Mouse (Mus musculus) frontal cortex, adult 2 months (tissue): Measurements from ENCODE around the gene Rps12-ps3. TPM values are rescaled to one million over a fixed set of nuclear protein-coding genes. Genes with fewer than 3 reads are reported as not detected.
A peak's percentile ranks its signal among the peaks of the same experiment; 100 is the strongest.

Experiments used
- DNase-seq, 2 experiments: peaks; one replicate each; pipeline ENCODE4 v3.0.0; 2022; ENCODE audit warnings: low spot score in 1 of 2; ENCODE audit errors: extremely low spot score in 1 of 2
- polyA plus RNA-seq: library from polyadenylated mRNA; depleted of rRNA; stranded (reverse); fragments of >200 nt; gene quantifications from 2 replicates; pipeline ENCODE4 v1.2.3, GENCODE M21; 2012; rRNA removed

Gene Rps12-ps3
- 53.7 and 89.2 TPM in 2 replicates for polyA plus RNA-seq

- no peak for DNase-seq
Measured at GRCm38 (mm10) chr19:59321990-59322389, at the start of gene Rps12-ps3. Rps12-ps3 (plus strand) TSS chr19:59322290.

GRCm38 (mm10) chr19:59273190-59273589 is 48.9 kb upstream of the Rps12-ps3 start:
- peak in 1 of 2 experiments; percentile 27 for DNase-seq

GRCm38 (mm10) chr19:59276354-59276753 is 45.7 kb upstream of the Rps12-ps3 start:
- DNase-seq = no peak

- DNase-seq = no peak
Measured at GRCm38 (mm10) chr19:59280841-59281240, 41.2 kb upstream of the Rps12-ps3 start.

- no peak for DNase-seq
Measured at GRCm38 (mm10) chr19:59282001-59282400, 40.1 kb upstream of the Rps12-ps3 start.

GRCm38 (mm10) chr19:59289042-59289441 is 33.0 kb upstream of the Rps12-ps3 start:
- DNase-seq = no peak

GRCm38 (mm10) chr19:59289811-59290210 is 32.3 kb upstream of the Rps12-ps3 start:
- no peak for DNase-seq

GRCm38 (mm10) chr19:59292183-59292839 is 29.8 kb upstream of the Rps12-ps3 start:
- DNase-seq = peak in 1 of 2 experiments; percentile 44

GRCm38 (mm10) chr19:59315308-59315707 is 6.8 kb upstream of the Rps12-ps3 start:
- DNase-seq = no peak

- peak in 1 of 2 experiments; percentile 66 for DNase-seq
Measured at GRCm38 (mm10) chr19:59316571-59316970, 5.5 kb upstream of the Rps12-ps3 start.

GRCm38 (mm10) chr19:59330816-59331225 is 8.7 kb downstream of the Rps12-ps3 start:
- DNase-seq = no peak

- no peak for DNase-seq
Measured at GRCm38 (mm10) chr19:59336655-59337054, 14.6 kb downstream of the Rps12-ps3 start.

- no peak for DNase-seq
Measured at GRCm38 (mm10) chr19:59337872-59338681, 16.0 kb downstream of the Rps12-ps3 start.

GRCm38 (mm10) chr19:59339908-59340307 is 17.8 kb downstream of the Rps12-ps3 start:
- no peak for DNase-seq

GRCm38 (mm10) chr19:59342964-59343363 is 20.9 kb downstream of the Rps12-ps3 start:
- DNase-seq = no peak

GRCm38 (mm10) chr19:59344304-59344711 is 22.2 kb downstream of the Rps12-ps3 start:
- DNase-seq = peak in 1 of 2 experiments; percentile 23

- DNase-seq = peak in 1 of 2 experiments; percentile 34
Measured at GRCm38 (mm10) chr19:59345081-59345657, 23.1 kb downstream of the Rps12-ps3 start.

GRCm38 (mm10) chr19:59345658-59346283 is 23.7 kb downstream of the Rps12-ps3 start, which contains the start of gene Pdzd8:
Pdzd8 (minus strand) TSS chr19:59345780.
- DNase-seq = peak; percentile 51 to 87

GRCm38 (mm10) chr19:59346325-59346724 is 24.2 kb downstream of the Rps12-ps3 start:
- DNase-seq = no peak

GRCm38 (mm10) chr19:59349329-59349960 is 27.4 kb downstream of the Rps12-ps3 start:
- DNase-seq = no peak
